Mouse (Mus musculus): Measurements from ENCODE around the gene Trim43a. TPM values are rescaled to one million over a fixed set of nuclear protein-coding genes. Genes with fewer than 3 reads are reported as not detected.

Trim43a gene
- not detected in 2 replicates for polyA plus RNA-seq (2012; rRNA removed)

GRCm38 (mm10) chr9:88580591-88580990 is at the start of gene Trim43a:
Gene Trim43a (plus strand): TSS chr9:88580891.

GRCm38 (mm10) chr9:88547851-88548613 is 32.7 kb upstream of the Trim43a start, which contains the start of gene Zfp949:
Gene Zfp949 (plus strand): TSS chr9:88548020.

Other genes with a start within 250 kb of the Trim43a start
- gene Snx14, start 141.9 kb upstream of the Trim43a start, polyA plus RNA-seq (2012; rRNA removed) = 14.5 and 27.2 TPM in 2 replicates
- gene Gm20537, start 124.3 kb upstream of the Trim43a start, polyA plus RNA-seq (2012; rRNA removed) = 0.96 and 1.0 TPM in 2 replicates
- gene Syncrip, start 98.3 kb upstream of the Trim43a start, polyA plus RNA-seq (2012; rRNA removed) = 1.3 and 3.1 TPM in 2 replicates
- 1.5 and 2.1 TPM in 2 replicates for gene Zfp949, start 32.9 kb upstream of the Trim43a start, polyA plus RNA-seq (2012; rRNA removed)
- 7.0 and 10.2 TPM in 2 replicates for gene Mthfsl, start 139.4 kb downstream of the Trim43a start, polyA plus RNA-seq (2012; rRNA removed)
- 0.28 and 1.1 TPM in 2 replicates for gene Bcl2a1d, start 151.0 kb downstream of the Trim43a start, polyA plus RNA-seq (2012; rRNA removed)